Mouse (Mus musculus): ENCODE data around the gene Cmc1.

The Cmc1 gene

GRCm38 (mm10) chr9:118149407-118150402 is at the start of gene Cmc1:
Cmc1 (minus strand) TSS chr9:118150177.
- in situ Hi-C loops (cut with MboI, MseI): loop anchor here (10.0 kb wide), 1 partner anchor 235 kb away; no protein-coding TSS in a partner anchor

- in situ Hi-C loops (cut with MboI, MseI): loop anchor here (5.0 kb wide), 1 partner anchor 49 kb away; no protein-coding TSS in a partner anchor
These were observed 48.6 kb upstream of the Cmc1 start for GRCm38 (mm10) chr9:118198557-118198956.

GRCm38 (mm10) chr9:118196661-118197390 is 46.8 kb upstream of the Cmc1 start:
- in situ Hi-C loops (cut with MboI, MseI): loop anchor here (5.0 kb wide), 1 partner anchor 50 kb away; no protein-coding TSS in a partner anchor

GRCm38 (mm10) chr9:118193263-118193662 is 43.3 kb upstream of the Cmc1 start:
- in situ Hi-C loops (cut with MboI, MseI): no loop called here

GRCm38 (mm10) chr9:118191276-118191675 is 41.3 kb upstream of the Cmc1 start:
- in situ Hi-C loops (cut with MboI, MseI): no loop called here

- in situ Hi-C loops (cut with MboI, MseI): no loop called here
These were observed 38.4 kb upstream of the Cmc1 start for GRCm38 (mm10) chr9:118188374-118188773.

GRCm38 (mm10) chr9:118187420-118187819 is 37.4 kb upstream of the Cmc1 start:
- in situ Hi-C loops (cut with MboI, MseI): no loop called here

- in situ Hi-C loops (cut with MboI, MseI): no loop called here
These were observed 36.8 kb upstream of the Cmc1 start for GRCm38 (mm10) chr9:118186776-118187175.

- in situ Hi-C loops (cut with MboI, MseI): no loop called here
These were observed 29.4 kb upstream of the Cmc1 start for GRCm38 (mm10) chr9:118179136-118180025.

GRCm38 (mm10) chr9:118176687-118177086 is 26.7 kb upstream of the Cmc1 start:
- in situ Hi-C loops (cut with MboI, MseI): no loop called here

- in situ Hi-C loops (cut with MboI, MseI): no loop called here
These were observed 25.4 kb upstream of the Cmc1 start for GRCm38 (mm10) chr9:118175411-118175810.

GRCm38 (mm10) chr9:118173086-118173485 is 23.1 kb upstream of the Cmc1 start:
- in situ Hi-C loops (cut with MboI, MseI): no loop called here

- in situ Hi-C loops (cut with MboI, MseI): loop anchor here (10.0 kb wide), 1 partner anchor 316 kb away; no protein-coding TSS in a partner anchor
These were observed 18.6 kb upstream of the Cmc1 start for GRCm38 (mm10) chr9:118168544-118168943.

GRCm38 (mm10) chr9:118167606-118168005 is 17.6 kb upstream of the Cmc1 start:
- in situ Hi-C loops (cut with MboI, MseI): loop anchor here (10.0 kb wide), 1 partner anchor 317 kb away; no protein-coding TSS in a partner anchor

GRCm38 (mm10) chr9:118161536-118161935 is 11.6 kb upstream of the Cmc1 start:
- in situ Hi-C loops (cut with MboI, MseI): loop anchor here (10.0 kb wide), 1 partner anchor 323 kb away; no protein-coding TSS in a partner anchor

- in situ Hi-C loops (cut with MboI, MseI): loop anchor here (5.0 to 10.0 kb wide), 2 partner anchors 53 to 325 kb away; no protein-coding TSS in a partner anchor
These were observed 10.0 kb upstream of the Cmc1 start for GRCm38 (mm10) chr9:118159936-118160335.

GRCm38 (mm10) chr9:118158201-118158600 is 8.2 kb upstream of the Cmc1 start:
- in situ Hi-C loops (cut with MboI, MseI): loop anchor here (5.0 kb wide), 1 partner anchor 51 kb away; no protein-coding TSS in a partner anchor

- in situ Hi-C loops (cut with MboI, MseI): loop anchor here (5.0 kb wide), 1 partner anchor 50 kb away; no protein-coding TSS in a partner anchor
These were observed 7.3 kb upstream of the Cmc1 start for GRCm38 (mm10) chr9:118157234-118157633.

- in situ Hi-C loops (cut with MboI, MseI): loop anchor here (5.0 kb wide), 1 partner anchor 47 kb away; no protein-coding TSS in a partner anchor
These were observed 4.7 kb upstream of the Cmc1 start for GRCm38 (mm10) chr9:118154666-118155065.

- in situ Hi-C loops (cut with MboI, MseI): no loop called here
These were observed 1.2 kb upstream of the Cmc1 start for GRCm38 (mm10) chr9:118151221-118151507.
